Mouse (Mus musculus) erythroblast, embryonic 14.5 days (primary cell): Measurements from ENCODE around the gene Cdkl2.

Experiments
- GATA1 ChIP-seq: IDR thresholded peaks from 2 replicates; pipeline ENCODE4 v1.6.1; 2012; ENCODE audit warnings: low read length, inconsistent platforms, mixed read lengths
- TAL1 ChIP-seq: IDR thresholded peaks from 3 replicates; pipeline ENCODE4 v1.6.1; 2012; ENCODE audit warnings: low read length, inconsistent platforms, mixed read lengths

DNA sequence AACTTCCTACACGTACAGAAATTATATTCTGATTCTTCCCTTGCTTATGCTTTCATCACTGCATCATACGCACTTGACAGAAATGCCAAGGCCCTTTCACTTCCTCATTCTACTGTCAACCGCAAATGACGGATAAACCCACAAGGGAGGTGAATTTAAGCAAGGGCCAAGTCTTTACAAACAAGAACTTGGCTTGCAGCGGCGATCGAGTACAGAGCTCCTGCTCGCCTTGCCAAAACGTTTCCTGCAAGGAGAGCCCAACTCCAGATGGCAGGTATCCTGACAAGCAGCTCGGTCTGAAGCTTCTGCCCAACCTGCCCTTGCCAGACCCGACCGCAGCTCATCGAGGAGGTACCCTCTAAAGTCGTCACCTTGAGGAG is 81.4 kb downstream of the Cdkl2 start:
- TF ChIP-seq GATA1 = no peak
- TF ChIP-seq TAL1 = no peak
